Mouse (Mus musculus) brain, embryonic 14.5 days (tissue): ENCODE measurements around the gene Cacng1.

Experiments used
- CTCF ChIP-seq: fragments of 200-500 bp; IDR thresholded peaks from 2 replicates; pipeline ENCODE4 v1.5.1; 2012; ENCODE audit warnings: inconsistent platforms, mild to moderate bottlenecking, moderate library complexity, borderline replicate concordance; ENCODE audit not compliant: insufficient read depth, insufficient read length; ENCODE audit errors: extremely low read depth
- POLR2A ChIP-seq: fragments of 200-500 bp; IDR thresholded peaks from 2 replicates; pipeline ENCODE4 v1.6.1; 2012; ENCODE audit warnings: mild to moderate bottlenecking, inconsistent platforms, borderline replicate concordance; ENCODE audit not compliant: poor library complexity, insufficient read depth, insufficient read length, severe bottlenecking; ENCODE audit errors: extremely low read depth

GRCm38 (mm10) chr11:107761790-107762500 lies 45.6 kb upstream of the Cacng1 start:
- no peak for TF ChIP-seq CTCF
- TF ChIP-seq POLR2A = no peak
